Mouse (Mus musculus) spleen, adult 18-20 months (tissue): Measurements from ENCODE around the gene Toe1.

ENCODE experiments used
- DNase-seq, 2 experiments: peaks; one replicate each; pipeline ENCODE4 v3.0.0; 2022; ENCODE audit warnings: mixed read lengths in 2 of 2

The Toe1 gene

DNA sequence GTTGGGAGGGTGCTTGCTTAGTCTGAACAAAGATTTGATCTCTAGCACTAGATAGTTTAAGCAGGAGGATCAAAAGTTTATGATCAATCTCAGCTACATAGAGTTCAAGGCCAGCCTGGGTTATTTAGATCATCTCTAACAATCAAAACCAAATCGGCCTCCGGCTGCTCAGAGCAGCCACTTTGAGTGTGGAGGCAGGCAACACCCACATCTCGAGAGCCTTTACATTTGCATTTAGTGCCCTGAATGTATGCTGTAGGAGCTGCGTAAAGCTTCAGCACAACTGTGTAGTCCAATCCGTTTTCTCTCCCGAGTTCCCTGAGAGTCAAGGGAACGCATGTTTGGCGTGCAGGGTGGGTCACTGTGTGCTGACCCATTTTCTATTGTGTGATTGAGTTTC, 15.0 kb downstream of the Toe1 start:
- no peak for DNase-seq

DNA sequence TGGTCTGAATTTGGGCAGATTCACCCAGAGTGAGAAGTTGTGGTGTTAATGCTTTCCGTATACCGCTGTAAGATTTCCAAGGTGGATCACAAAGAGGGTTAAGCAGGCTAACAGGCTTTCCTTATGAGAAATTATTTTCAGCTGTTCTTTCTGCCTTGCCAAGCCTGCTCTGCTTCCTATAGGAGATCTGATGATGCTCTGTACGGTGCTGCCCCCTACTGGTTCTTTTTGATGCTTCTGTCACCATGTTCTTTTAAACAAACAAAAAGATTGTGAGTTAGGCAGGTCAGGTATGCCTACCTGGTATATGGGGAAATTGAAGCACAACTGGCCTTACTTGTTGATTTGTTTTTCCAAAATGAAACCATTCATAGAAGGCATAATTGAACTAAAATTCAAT, 18.5 kb downstream of the Toe1 start:
- DNase-seq = peak; percentile 33 to 73

DNA sequence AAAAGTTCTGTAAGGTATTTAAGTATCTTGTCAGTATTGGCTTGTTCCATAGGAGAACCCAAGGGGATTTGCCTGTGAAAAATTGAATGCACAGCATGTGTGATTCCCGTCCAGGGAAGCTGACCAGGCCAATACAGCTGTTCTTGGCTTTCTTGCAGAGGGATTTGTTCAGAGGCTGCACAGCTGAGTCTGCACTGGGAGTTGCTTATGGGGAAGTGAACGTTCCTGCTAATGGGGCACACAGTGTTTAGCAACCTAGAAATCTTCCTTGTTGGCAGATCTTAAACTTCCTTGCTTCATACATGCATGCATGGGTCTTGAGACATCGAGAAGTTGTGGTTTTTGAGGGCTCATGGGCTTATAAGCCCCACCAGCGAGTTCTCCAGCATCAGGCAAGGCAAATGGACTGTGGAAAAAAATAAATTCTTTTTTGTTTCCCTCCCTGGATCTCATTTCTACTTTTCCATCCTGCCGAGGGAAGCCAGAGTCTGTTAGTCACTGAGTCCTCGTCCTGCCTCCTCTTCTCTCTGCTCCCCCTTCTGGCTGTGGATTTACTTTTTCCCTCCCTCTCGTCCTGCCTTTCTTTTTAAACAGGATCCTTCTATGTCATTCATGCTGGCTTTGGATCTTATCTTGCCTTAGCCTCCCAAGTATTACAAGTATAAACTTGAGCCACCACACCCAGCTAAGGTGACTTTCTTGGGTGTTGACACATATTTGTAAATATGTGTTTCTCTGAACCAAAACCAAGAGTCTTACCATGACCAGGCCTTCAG, 19.3 kb downstream of the Toe1 start:
- DNase-seq = no peak

- no peak for DNase-seq
These were observed 20.9 kb downstream of the Toe1 start for GRCm38 (mm10) chr4:116786587-116786986.

DNA sequence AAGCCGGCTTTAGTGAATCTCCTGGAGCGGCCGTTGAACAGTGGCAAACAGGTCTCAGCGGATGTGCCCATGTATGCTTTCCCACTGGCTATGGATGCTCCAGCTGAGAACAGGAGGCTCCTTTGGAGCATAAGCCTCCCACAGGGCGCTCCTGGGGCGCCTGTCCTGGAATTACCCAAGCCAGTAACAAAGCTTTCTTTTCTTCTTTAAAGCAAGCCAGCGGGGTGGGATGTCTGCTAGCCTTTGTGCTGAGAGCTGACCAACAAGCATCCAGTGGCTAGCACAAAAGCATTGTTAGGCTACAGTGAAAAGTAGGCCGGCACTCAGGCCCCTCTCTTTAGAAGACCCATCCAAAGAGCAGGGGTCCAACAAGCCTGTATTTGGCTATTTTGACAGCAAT, 25.3 kb downstream of the Toe1 start:
- DNase-seq = no peak

DNA sequence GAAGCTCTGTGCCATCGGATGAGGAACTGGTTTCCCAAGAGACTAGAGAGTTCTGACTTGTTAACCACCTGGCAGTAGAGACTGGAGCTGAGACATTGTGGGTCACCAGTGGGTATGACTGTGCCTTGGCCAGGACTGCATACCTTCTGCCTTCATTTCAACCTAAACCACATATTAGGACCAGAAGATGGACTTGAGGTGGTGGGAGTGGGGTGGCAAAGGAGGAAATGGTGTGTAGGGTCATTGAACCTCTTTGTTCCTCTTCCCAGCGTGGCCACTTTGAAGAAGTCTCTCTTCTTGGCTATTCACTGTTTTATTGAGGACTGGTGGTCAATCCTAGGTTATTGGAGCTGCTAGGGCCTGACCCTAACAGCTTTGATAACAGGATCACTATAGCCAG, 26.1 kb downstream of the Toe1 start:
- DNase-seq = no peak

GRCm38 (mm10) chr4:116780541-116780940, 26.9 kb downstream of the Toe1 start:
- no peak for DNase-seq

DNA sequence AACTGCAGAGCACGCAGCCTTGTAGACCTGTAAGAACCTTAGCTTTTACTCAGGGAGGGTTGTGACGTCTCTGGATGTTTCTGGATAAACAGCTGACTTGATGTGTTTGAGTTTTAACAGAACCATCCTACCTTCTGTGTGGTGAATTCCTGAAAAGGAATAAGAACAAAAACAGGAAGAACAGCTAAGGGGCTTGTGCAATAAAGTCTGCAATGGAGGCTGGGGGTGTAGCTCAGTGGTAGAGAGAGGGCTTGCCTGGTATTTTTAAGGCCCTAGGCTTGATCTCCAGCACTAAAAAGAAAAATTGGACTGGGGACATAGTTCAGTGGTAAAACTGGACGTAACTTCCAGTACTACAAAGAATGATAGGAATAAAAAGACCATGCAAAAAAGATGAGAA, 30.4 kb downstream of the Toe1 start:
- DNase-seq = no peak

DNA sequence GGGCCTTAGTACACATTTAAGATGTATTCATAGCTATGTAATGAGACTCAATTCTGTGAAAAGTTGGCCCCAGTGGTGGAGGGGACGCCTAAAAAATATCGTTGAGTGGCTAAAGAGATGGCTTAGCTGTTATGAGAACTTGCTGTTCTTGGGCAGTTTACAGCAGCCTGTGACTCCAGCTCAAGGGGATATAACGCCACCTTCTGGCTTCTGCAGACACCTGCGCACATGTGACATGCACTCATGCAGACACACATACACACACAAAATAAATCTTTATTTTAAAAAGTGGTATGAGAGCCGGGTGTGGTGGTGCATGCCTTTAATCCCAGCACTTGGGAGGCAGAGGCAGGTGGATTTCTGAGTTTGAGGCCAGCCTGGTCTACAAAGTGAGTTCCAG, 31.0 kb downstream of the Toe1 start:
- DNase-seq = no peak

DNA sequence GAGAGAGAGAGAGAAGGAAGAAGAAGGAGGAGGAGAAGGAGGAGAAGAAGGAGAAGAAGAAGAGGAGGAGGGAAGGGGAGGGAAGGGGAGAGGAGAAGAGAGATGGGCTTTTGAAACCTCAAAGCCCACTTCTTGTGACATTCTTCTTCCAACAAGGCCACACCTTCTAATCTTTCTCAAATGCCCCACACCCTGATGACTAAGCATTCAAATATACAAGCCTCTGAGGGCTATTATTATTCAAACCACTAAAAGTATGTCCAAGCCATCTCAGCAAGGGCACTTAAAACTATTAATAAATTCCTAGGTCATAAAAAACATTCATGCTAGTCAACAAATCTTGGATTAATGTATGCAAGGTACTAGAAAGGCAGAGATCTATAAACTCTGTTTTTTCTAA, 38.4 kb downstream of the Toe1 start:
- DNase-seq = no peak

DNA sequence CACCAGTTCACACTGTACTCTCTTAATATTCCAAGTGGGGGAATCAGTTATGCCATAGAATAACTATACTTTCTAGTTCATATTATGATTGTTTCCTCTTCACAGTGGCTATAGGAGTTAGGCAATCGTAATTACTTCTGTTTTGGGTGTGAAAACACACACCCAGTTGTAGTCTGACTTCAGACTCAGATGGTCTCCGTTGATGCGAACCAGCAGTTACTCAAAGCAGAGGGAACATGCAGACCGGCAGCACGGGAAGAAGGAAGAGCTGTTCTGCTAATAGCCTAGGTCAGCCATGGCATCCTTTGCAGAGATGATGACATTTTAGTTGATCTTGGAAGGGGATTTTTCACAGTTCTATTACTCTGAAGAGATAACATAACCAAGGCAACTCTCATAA, 38.9 kb downstream of the Toe1 start:
- DNase-seq = no peak

- DNase-seq = no peak
These were observed 43.4 kb downstream of the Toe1 start for GRCm38 (mm10) chr4:116764001-116764400.

- no peak for DNase-seq
These were observed 45.5 kb downstream of the Toe1 start for GRCm38 (mm10) chr4:116761914-116762313.

- DNase-seq = no peak
These were observed 57.7 kb downstream of the Toe1 start for GRCm38 (mm10) chr4:116749750-116750149.
